Mouse (Mus musculus) erythroblast, embryonic 14.5 days (primary cell): ENCODE measurements around the gene Itga8.

ENCODE experiments used
- GATA1 ChIP-seq: IDR thresholded peaks from 2 replicates; pipeline ENCODE4 v1.6.1; 2012; ENCODE audit warnings: low read length, inconsistent platforms, mixed read lengths
- TAL1 ChIP-seq: IDR thresholded peaks from 3 replicates; pipeline ENCODE4 v1.6.1; 2012; ENCODE audit warnings: low read length, inconsistent platforms, mixed read lengths

DNA sequence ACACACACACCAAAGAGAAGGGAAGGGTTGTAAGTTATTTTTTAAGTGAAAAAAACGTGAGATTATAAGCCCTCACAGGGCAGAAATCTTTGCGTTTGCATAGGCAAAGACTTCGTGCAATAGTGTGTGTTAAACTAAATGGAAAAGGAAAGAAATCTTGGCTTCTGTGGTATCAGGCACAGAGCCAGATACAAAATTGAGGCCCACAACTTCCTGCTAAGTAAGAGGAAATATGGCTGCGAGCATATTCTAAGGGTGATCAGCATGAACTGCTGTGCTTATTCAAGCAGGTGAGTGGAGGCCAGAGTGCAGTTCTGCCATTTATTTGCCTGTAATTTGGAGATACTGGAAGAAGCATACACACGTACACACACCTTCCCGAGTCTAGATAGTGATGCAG lies 93.6 kb downstream of the Itga8 start:
- TF ChIP-seq GATA1 (no peak), TAL1 (no peak)
